Mouse (Mus musculus): ENCODE measurements around the gene Cacnb4. TPM values are rescaled to one million over a fixed set of nuclear protein-coding genes. Genes with fewer than 3 reads are reported as not detected.

Gene Cacnb4
- polyA plus RNA-seq, 1 experiment: not detected

GRCm38 (mm10) chr2:52570781-52571180, 105.8 kb downstream of the Cacnb4 start:
- no peaks in the 10 kb centered on the region for H3K36me3 ChIP-seq (ENCODE audit: control insufficient read depth)
- TF ChIP-seq TAL1 (IDR thresholded peaks at IDR 0.05; ENCODE audit: low read length): no peak
- no peak for TF ChIP-seq GATA1 (IDR thresholded peaks at IDR 0.05; ENCODE audit: low read length)
- H3K4me3 ChIP-seq (replicated peaks): no peak overlapping the region
- no peaks in the 10 kb centered on the region for H3K9me3 ChIP-seq (ENCODE audit: control insufficient read depth, low read length)
- no peaks in the 10 kb centered on the region; the same call in 1 of the 2 replicates for H3K27me3 ChIP-seq (ENCODE audit: control insufficient read depth)
- H3K4me1 ChIP-seq (ENCODE audit: control insufficient read depth): peaks cover 12% of the 10 kb centered on the region

- TF ChIP-seq GATA1 (IDR thresholded peaks at IDR 0.05; ENCODE audit: low read length): no peak
- TF ChIP-seq TAL1 (IDR thresholded peaks at IDR 0.05; ENCODE audit: low read length): no peak
Observed at GRCm38 (mm10) chr2:52570171-52570570, 106.5 kb downstream of the Cacnb4 start.

GRCm38 (mm10) chr2:52568131-52568530, 108.5 kb downstream of the Cacnb4 start:
- H3K4me1 ChIP-seq (ENCODE audit: control insufficient read depth): peaks cover 12% of the 10 kb centered on the region
- H3K27me3 ChIP-seq (ENCODE audit: control insufficient read depth): no peaks in the 10 kb centered on the region; the same call in 1 of the 2 replicates
- no peaks in the 10 kb centered on the region for H3K36me3 ChIP-seq (ENCODE audit: control insufficient read depth)
- no peak for TF ChIP-seq GATA1 (IDR thresholded peaks at IDR 0.05; ENCODE audit: low read length)
- no peak for TF ChIP-seq TAL1 (IDR thresholded peaks at IDR 0.05; ENCODE audit: low read length)
- H3K9me3 ChIP-seq (ENCODE audit: control insufficient read depth, low read length): no peaks in the 10 kb centered on the region
- no peak overlapping the region for H3K4me3 ChIP-seq (replicated peaks)

More at GRCm38 (mm10) chr2:52570171-52570570, 106.5 kb downstream of the Cacnb4 start:
- H3K36me3 ChIP-seq (ENCODE audit: control insufficient read depth): no peaks in the 10 kb centered on the region
- no peaks in the 10 kb centered on the region; the same call in 1 of the 2 replicates for H3K27me3 ChIP-seq (ENCODE audit: control insufficient read depth)
- peaks cover 12% of the 10 kb centered on the region for H3K4me1 ChIP-seq (ENCODE audit: control insufficient read depth)
- no peak overlapping the region for H3K4me3 ChIP-seq (replicated peaks)
- H3K9me3 ChIP-seq (ENCODE audit: control insufficient read depth, low read length): no peaks in the 10 kb centered on the region

GRCm38 (mm10) chr2:52567421-52567820, 109.2 kb downstream of the Cacnb4 start:
- Histone ChIP-seq H3K9me3 (ENCODE audit: control insufficient read depth, low read length) (no peaks in the 10 kb centered on the region), H3K27me3 (ENCODE audit: control insufficient read depth) (no peaks in the 10 kb centered on the region; the same call in 1 of the 2 replicates), H3K4me3 (replicated peaks) (no peak overlapping the region), H3K36me3 (ENCODE audit: control insufficient read depth) (no peaks in the 10 kb centered on the region), H3K4me1 (ENCODE audit: control insufficient read depth) (peaks cover 12% of the 10 kb centered on the region)
- no peak for TF ChIP-seq TAL1 (IDR thresholded peaks at IDR 0.05; ENCODE audit: low read length)
- TF ChIP-seq GATA1 (IDR thresholded peaks at IDR 0.05; ENCODE audit: low read length): no peak

- Histone ChIP-seq H3K4me3 (replicated peaks) (no peak overlapping the region), H3K4me1 (ENCODE audit: control insufficient read depth) (no peaks in the 10 kb centered on the region), H3K36me3 (ENCODE audit: control insufficient read depth) (no peaks in the 10 kb centered on the region), H3K27me3 (ENCODE audit: control insufficient read depth) (no peaks in the 10 kb centered on the region), H3K9me3 (ENCODE audit: control insufficient read depth, low read length) (no peaks in the 10 kb centered on the region)
- TF ChIP-seq TAL1 (IDR thresholded peaks at IDR 0.05; ENCODE audit: low read length) (no peak), GATA1 (IDR thresholded peaks at IDR 0.05; ENCODE audit: low read length) (no peak)
Observed at GRCm38 (mm10) chr2:52563277-52563676, 113.4 kb downstream of the Cacnb4 start.

- Histone ChIP-seq H3K4me1 (ENCODE audit: control insufficient read depth) (no peaks in the 10 kb centered on the region), H3K4me3 (replicated peaks) (no peak overlapping the region), H3K27me3 (ENCODE audit: control insufficient read depth) (no peaks in the 10 kb centered on the region), H3K9me3 (ENCODE audit: control insufficient read depth, low read length) (no peaks in the 10 kb centered on the region), H3K36me3 (ENCODE audit: control insufficient read depth) (no peaks in the 10 kb centered on the region)
- TF ChIP-seq TAL1 (IDR thresholded peaks at IDR 0.05; ENCODE audit: low read length) (no peak), GATA1 (IDR thresholded peaks at IDR 0.05; ENCODE audit: low read length) (no peak)
Observed at GRCm38 (mm10) chr2:52562356-52562755, 114.3 kb downstream of the Cacnb4 start.

DNA sequence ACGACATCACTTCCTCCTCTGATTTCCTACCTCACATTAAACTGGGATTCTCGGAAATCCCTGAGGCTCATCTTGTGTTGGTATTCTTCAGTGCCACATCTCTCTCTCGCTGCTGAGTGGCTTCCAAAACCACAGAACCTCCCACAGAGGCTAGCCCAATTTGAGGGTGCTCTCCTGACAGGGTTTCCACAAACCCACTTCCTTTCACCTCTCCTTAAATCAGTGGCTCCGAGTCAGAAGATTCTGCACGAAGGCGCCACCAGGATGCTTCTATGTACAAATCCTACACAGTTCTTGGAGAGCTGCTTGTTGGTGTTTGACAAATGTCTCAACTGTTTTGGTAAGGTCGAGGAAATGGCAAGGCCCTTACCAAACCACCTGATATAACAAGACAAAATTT, 115.5 kb downstream of the Cacnb4 start:
- Histone ChIP-seq H3K36me3 (ENCODE audit: control insufficient read depth) (no peaks in the 10 kb centered on the region), H3K27me3 (ENCODE audit: control insufficient read depth) (no peaks in the 10 kb centered on the region), H3K4me1 (ENCODE audit: control insufficient read depth) (no peaks in the 10 kb centered on the region), H3K9me3 (ENCODE audit: control insufficient read depth, low read length) (no peaks in the 10 kb centered on the region), H3K4me3 (replicated peaks) (no peak overlapping the region)
- TF ChIP-seq TAL1 (IDR thresholded peaks at IDR 0.05; ENCODE audit: low read length) (no peak), GATA1 (IDR thresholded peaks at IDR 0.05; ENCODE audit: low read length) (no peak)

DNA sequence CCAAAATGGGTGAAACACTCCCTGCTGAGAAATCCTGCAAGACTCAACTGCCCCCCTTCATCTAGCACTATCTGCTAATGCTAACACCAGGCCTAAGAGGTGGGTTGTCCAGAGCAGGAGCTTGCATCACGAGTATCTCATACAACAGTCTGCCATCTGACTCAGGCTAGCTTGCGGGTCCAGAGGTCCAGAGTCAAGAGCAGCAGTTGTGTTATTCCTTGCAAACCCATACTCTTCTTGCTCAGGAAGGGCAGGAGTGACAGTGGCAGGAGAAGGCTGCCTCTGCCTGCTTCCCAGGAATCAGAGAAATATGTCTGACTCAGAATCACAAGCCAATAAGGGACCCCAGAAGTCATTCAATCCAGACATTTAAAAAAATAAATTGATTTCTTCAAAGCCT, 116.4 kb downstream of the Cacnb4 start:
- H3K27me3 ChIP-seq (ENCODE audit: control insufficient read depth): no peaks in the 10 kb centered on the region
- H3K4me1 ChIP-seq (ENCODE audit: control insufficient read depth): no peaks in the 10 kb centered on the region
- no peak overlapping the region for H3K4me3 ChIP-seq (replicated peaks)
- H3K36me3 ChIP-seq (ENCODE audit: control insufficient read depth): no peaks in the 10 kb centered on the region
- no peaks in the 10 kb centered on the region for H3K9me3 ChIP-seq (ENCODE audit: control insufficient read depth, low read length)
- TF ChIP-seq TAL1 (IDR thresholded peaks at IDR 0.05; ENCODE audit: low read length): no peak
- TF ChIP-seq GATA1 (IDR thresholded peaks at IDR 0.05; ENCODE audit: low read length): no peak

DNA sequence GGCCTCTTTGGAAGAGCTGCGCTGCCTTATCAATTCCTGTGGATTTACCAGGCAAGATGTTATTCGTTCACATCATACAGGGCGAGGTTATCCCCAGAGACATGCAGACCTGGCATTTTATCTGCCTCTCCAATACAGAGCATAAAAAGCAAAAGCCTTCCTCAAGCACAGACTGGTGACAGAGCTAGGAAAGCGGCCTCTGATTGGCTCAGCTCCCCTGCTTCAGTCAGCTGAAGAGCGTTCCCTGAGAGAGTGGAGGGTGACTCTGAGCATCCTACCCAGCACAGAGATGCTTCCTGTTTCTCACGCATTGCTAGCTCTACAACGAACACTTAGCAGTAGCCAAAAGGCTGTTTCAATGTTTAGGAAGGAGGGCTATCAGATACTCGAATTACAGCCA, 118.2 kb downstream of the Cacnb4 start:
- no peaks in the 10 kb centered on the region; the same call in 1 of the 2 replicates for H3K9me3 ChIP-seq (ENCODE audit: control insufficient read depth, low read length)
- no peak overlapping the region for H3K4me3 ChIP-seq (replicated peaks)
- TF ChIP-seq GATA1 (IDR thresholded peaks at IDR 0.05; ENCODE audit: low read length): no peak
- no peak for TF ChIP-seq TAL1 (IDR thresholded peaks at IDR 0.05; ENCODE audit: low read length)
- H3K36me3 ChIP-seq (ENCODE audit: control insufficient read depth): no peaks in the 10 kb centered on the region
- no peaks in the 10 kb centered on the region for H3K27me3 ChIP-seq (ENCODE audit: control insufficient read depth)
- no peaks in the 10 kb centered on the region for H3K4me1 ChIP-seq (ENCODE audit: control insufficient read depth)

All from erythroblast, embryonic 14.5 days (primary cell).